Mouse (Mus musculus): ENCODE measurements around the gene Ntrk3.

Gene Ntrk3

DNA sequence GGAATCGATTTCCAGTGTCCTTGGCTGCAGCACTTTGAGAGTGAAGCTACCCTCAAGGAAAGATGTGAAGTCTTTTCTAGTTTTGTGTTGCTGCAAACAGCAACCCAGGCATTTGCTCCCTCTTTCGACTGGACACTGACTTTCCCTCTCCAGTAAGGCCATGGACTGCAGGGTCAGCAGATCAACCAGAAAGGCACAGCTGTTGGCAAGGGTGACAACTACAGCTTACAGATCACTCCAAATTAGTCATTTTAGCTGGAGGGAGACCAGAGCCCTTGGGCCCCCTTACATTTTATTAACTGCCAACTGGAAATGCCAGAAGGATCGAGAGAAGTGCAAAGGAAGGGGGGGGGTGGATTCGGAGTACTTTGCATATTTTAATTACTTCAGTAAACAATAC is 516.9 kb downstream of the Ntrk3 start:
- no peak for DNase-seq (ENCODE audit: low spot score)

DNA sequence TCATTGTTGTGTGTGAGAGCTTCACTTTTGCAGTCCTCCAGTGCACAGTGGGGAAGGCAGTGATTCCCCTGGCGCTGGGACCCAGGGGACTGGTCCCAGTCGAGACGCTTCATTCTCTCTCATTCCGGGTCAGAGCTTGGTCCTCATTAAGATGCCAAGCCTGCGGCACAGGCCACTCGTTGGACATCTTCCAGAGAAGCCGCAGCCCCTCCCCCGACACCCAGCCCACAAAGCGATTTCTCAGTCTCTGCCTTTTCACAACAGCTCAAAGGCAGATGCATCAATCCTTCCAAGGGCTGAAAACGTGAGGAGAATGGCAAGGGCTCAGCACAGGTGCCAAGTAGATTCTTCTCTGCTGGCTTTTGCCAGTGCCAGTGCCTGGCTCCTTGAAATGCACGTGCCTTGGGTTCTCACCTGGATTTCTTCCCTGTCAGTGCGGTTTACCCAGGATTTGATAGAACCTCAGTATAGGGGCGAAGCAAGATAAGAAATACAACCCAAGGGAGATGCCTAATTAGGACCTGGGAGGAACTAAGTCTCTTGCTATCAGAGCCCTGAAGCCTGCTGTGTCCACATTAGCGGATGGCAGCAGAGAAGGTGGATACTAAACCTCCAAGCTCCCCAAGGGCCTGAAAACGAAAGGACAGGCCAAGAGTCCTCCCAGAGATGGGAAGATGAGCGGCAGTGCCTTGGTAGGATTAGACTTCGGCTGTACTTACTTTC is 546.7 kb downstream of the Ntrk3 start:
- DNase-seq (ENCODE audit: low spot score) = no peak

DNA sequence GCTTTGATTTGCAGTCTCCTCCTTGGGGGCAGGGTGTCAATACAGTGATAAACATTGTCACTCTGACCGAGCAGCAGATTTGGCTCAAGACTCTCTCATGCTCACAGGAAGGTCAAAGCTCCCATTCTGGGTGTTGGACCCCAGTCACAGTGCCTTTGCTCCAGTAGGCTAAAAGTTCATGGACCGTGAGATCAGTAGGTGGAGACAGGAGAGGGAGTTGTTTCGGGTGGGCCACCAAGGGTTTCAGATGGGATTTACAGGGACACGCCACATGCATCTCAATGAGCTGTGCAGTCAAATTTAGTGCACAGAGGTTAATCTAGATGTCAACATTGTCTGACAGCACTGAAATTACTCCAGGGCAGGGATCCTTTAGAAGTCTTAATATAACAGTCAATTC is 552.2 kb downstream of the Ntrk3 start:
- DNase-seq (ENCODE audit: low spot score) = no peak

DNA sequence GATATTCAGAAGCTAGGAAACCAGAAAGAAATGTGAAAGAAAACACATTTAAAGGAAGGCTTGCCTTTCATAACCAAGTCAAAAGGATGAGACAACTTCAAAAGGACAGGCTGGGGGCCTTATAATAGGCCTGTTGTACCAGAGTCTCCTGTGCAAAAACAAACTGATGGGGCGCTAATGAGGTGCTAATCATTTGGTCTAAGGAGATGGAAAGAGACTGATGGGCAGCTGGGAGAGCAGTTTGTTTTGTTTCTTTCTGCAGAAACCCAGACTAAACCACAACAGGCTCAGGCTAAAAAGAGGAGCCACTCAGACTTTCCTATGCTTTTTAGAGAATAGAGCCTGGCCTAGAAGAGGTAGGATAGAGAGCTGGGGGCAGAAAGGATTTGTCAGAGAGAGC is 554.4 kb downstream of the Ntrk3 start:
- no peak for DNase-seq (ENCODE audit: low spot score)

DNA sequence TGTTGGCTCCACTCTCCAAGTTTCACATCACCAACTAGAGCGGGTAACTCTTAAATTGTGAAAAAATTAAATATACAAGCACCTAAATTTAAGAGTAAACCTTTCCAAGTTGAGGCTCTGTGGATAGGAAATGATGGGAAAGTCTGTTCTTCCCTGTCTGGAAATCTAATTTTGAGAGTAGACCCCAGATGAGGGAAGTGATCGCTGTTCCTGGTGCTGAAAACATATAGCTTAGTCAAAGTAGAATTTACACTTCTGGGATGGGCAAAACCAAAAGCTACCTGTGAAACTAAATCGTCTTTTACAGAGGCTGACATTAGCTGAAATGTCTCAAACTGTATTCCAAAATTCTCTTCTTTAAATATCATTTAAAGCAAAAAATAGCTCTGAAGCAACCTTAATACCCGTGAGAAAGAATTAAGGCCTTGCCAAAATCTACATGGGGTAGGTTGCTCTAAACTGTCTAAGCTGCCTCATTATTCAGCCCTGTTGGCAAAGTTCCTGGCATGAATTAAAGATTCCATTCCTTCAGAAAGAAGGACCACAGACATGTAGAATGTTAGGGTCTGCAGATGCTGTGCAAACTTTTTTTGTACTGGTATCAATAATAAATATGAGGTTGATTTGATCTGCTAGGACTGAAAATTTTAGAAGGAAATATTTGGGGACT is 557.7 kb downstream of the Ntrk3 start:
- no peak for DNase-seq (ENCODE audit: low spot score)

DNA sequence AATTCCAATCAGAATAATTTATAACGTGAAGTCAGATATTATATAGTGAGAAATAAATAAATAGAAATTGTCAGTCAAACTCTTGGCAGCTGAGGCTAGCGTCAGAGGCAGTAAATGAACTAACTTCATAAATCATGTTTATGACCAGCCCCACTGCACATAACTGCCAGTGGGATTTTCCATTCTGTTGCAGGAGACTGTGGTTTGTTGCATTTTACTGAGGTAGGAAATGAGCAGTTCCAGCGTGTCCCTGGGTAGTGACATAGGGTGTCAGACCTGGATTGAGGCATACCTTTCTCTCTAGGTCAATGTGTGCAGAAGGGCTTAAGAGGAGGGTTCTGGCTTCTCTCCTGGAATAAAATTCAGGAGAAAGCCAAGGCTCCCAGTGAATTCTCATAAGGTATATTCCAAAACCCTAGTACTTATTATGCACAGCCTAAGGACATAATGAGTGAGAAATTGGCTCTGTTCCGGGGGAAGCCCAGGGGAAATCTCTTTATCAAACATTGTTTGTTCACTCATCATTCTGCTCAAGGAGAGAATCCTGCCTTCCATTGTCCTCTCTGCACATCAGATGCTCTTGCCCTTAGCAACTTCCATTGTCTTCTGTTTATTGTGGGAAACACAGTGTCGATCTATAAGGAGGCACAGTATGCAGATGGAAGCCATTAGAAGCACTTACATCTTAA is 565.4 kb downstream of the Ntrk3 start:
- DNase-seq (ENCODE audit: low spot score) = no peak

DNA sequence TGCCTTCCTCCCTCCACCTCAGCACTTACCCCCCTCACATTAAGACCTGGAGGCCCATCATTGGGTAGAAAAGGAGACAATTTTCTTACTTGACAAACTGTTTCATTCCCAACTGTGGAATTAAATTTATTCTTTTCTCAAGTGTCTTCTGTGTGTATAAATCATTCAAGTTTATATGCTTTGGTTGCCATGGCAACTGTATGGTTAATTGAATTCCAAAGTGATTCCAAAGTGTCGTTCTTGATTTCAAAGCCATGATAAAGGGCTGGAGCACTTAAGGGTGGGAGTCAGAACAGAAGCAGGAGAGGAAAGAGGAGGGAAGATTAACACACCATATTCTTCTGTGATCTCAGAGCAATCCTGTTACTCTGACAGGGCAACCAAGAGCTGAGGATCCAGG is 572.3 kb downstream of the Ntrk3 start:
- no peak for DNase-seq (ENCODE audit: low spot score)

DNA sequence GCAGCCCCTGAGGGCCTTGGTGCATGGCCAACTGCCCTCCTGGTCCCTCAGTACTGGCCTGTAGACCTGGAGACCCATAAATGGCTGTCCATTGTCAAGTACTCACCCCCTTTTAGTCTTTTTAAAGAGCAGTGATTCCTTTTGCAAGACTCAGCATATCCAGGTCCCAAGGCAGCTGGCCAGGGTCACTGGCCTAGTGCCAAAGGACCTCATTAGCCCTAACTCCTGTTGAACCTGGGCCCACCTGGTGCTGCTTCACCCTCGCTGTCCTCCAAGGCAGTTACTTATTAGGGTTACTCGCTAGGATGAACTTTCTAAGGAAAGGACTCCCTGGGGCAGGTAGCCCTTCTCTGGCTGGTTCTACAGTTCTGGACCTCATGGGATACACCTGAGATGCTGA is 579.9 kb downstream of the Ntrk3 start:
- no peak for DNase-seq (ENCODE audit: low spot score)

DNA sequence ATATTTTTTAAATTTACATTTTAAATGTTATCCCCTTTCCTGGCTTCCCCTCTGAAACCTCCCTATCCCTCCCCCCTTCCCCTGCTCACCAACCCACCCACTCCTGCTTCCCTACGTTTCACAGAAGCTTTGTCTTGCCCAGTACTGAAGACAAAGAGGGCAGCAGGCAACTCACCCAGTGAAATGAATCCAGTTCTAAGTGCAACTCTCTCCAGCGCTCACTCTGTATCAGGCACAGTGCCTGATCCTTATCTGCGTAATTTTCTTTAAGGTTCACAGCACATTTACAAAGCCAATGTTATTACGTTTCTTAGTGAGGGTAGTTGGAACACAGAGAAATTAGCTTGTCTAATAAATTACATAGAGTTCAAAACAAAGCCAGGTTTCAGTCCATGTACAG is 592.6 kb downstream of the Ntrk3 start:
- DNase-seq (ENCODE audit: low spot score) = no peak

DNA sequence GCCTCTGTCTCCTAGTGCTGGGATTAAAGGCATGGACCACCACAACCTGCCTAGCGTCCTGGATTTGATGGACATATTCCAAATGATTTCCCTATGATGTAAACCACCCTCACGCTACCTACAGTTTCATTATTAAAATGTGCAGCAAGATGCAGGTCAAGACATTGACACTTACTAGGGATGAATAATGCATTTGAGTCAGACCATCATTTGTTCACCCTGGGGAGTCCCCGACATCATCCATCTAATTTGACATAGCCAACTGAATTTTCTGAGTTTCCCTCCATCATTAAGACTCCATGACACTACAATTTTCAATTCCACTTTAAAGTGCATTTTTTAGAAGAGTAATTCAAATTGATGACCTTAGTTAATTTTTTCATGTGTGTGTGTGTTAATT is 593.0 kb downstream of the Ntrk3 start:
- no peak for DNase-seq (ENCODE audit: low spot score)

DNA sequence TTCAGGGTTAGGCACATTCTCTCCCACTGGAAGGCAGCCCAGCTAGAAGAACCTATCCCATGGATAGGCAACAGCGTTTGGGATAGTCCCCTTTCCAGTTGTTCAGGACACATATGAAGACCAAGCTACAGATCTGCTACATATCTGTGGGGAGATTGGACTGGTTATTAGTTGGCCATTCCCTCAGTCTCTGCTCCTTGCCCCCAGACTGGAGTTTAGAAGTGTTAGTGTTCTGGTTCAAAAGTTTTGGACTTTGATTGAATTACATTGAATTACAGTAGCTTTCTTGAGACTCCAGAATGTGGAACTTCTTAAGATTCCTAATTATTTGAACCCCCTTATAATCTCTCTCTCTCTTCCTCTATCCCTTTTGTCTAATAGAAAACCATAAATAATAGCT is 607.8 kb downstream of the Ntrk3 start:
- no peak for DNase-seq (ENCODE audit: low spot score)
